Mouse (Mus musculus): ENCODE measurements around the gene Bend6.

- no peak for TF ChIP-seq CTCF (IDR thresholded peaks at IDR 0.05; ENCODE audit: insufficient read depth, low read length)
- TF ChIP-seq POLR2A (IDR thresholded peaks at IDR 0.05; ENCODE audit: borderline replicate concordance, extremely low read depth, low read depth, low read length) = no peak
Measured at GRCm38 (mm10) chr1:33817931-33818330, 89.7 kb downstream of the Bend6 start.

Measured in lung, adult 2 months (tissue).